Mouse (Mus musculus): ENCODE measurements at regions not wholly inside any gene's neighbourhood (a gene's known extent, or its start where the extent isn't known, plus 50 kb on each side); places are given as distances from the start of the nearest gene placed in this dataset.

DNA sequence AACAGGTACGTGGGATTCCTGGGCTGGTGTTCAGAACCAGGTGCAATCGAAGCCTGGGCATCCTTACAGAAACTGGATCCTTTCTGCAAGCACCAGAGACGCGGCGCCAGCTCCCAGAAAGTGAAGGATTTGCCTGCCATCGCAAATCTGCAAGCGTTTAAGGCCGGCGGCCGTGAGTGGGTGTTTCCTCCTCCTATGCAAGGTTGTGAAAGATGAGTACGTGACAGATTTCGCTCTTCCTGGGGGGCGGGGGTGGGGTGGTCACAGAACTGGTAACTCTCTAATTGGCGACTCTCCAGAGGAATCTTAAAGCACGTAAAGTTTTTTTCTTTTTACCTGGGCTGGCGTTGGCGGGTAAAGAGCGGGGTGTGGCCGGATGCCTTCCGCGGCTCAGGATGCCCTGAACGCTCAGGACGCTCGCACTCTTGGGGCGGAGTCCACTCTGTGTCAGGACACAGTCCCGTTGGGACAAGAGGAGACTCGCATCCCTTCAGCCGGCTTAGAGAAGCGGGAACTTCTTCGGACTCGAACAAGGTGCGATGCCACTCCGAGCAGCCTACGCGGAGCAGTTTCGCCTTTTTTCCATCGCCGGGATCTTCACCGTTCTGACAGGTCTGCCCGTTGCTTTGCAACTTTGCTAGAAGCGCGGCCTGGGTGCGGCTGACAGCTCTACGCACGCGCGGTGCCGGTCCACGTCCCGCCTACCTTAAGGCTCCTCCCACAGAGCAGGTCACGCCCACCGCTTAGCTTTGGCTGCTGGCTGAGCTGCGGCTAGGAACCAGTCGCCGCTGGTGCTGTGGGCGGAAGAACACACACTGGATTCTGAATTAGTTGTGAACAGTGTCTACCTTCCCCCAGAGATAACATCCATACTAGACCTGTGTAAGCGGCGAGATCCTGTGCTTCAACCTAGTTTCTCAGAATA is 141.4 kb upstream of the Ccdc54 start:
- no peak for TF ChIP-seq MYOG (IDR thresholded peaks at IDR 0.05; ENCODE audit: control insufficient read depth, extremely low read depth, insufficient read length)
- TF ChIP-seq USF1 (IDR thresholded peaks at IDR 0.05; ENCODE audit: low read depth), result no peak
- TF ChIP-seq CTCF (IDR thresholded peaks at IDR 0.05; ENCODE audit: control insufficient read depth, insufficient read depth, insufficient read length), result no peak
- TF ChIP-seq CEBPB (IDR thresholded peaks at IDR 0.05; ENCODE audit: low read depth), result no peak
- TF ChIP-seq MAX (IDR thresholded peaks at IDR 0.05), result no peak
- TF ChIP-seq MYOD1 (IDR thresholded peaks at IDR 0.05; ENCODE audit: control insufficient read depth, insufficient read length, low read depth), result no peak

Measured in C2C12 (cell line).